Mouse (Mus musculus) megakaryocyte, adult 5-6 weeks (primary cell): ENCODE results near the gene Ssr2. TPM values are rescaled to one million over a fixed set of nuclear protein-coding genes. Genes with fewer than 3 reads are reported as not detected.
A peak's percentile ranks its signal among the peaks of the same experiment; 100 is the strongest.
"Not testable (repeated sequence)": the region's sequence is repeated elsewhere in the genome, so short reads cannot be mapped to it uniquely, and the experiment has no call there.

Experiments
- ATAC-seq: 2 replicates; pipeline ENCODE4 v1.8.0; 2016; ENCODE audit warnings: mild to moderate bottlenecking, inconsistent platforms; ENCODE audit not compliant: poor library complexity, severe bottlenecking
- total RNA-seq, 2 experiments: library from RNA; stranded (forward) in 1 of 2; stranded (reverse) in 1 of 2; fragments of 153-499, 151-499 nt in 1 of 2; fragments of 221-1000, 200-1000 nt in 1 of 2; gene quantifications; 2 replicates each; pipeline versions ENCODE4 v1.2.3 to v1.2.4; 2015 to 2017

Gene Ssr2
- total RNA-seq, 2 experiments from 2014 or later: 107 to 216 TPM

DNA sequence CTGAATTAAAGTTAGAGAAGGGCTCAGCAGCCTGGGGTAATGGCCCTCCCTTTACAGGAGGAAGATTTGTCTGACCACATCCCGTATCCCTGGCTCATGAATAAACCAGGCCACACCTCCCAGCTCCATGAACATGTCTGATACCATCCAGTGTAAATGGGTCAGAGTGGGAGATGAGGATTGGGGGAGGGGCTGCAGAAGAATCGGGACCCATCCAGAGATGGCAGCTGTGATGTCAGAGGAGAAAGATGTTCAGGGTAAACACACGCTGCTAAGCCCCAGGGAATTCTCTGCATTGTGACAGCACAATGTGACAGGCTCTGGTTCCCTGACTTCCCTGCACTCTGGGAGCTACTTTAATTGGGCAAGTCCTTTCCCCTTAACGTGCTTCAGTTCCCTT is 12.2 kb upstream of the Ssr2 start:
- ATAC-seq: no peak

DNA sequence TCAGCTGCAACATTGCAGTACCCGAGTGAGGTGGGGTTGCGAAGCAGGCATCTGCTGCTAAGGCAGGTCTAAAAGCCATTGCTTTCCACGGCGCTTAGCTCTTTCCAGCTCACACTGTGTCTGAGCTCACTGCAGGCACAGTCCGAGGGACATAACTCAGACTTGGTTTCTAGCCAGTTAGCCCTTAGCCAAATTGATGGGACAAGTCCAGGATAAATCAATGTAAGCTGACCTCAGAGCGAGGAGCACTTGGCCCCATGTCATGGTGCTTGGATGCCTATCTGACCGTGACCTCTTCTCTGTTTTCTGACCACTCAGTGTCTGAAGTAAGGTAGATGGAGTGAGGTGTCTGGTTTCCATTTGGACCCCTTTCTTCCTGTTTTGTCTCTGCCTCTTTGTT is 11.7 kb upstream of the Ssr2 start:
- ATAC-seq: no peak

DNA sequence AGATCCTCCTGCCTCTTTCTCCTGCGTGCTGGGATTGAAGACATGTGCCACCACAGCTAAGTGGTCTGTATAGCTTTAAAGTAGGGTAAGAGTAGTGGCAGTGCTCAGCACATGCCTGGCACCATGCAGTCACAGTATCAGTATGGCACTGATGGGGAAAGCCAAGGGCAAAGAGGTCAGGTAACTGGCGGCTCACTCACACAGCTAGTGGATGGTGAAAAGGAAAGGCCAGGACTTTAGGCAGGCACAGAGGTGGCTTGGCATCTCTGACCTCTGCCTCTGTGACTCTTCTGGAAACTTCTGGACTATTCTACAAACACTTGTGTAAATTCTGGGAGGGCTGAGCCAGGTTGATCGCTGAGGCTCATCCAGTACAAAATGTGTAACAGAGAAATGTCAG is 9.6 kb upstream of the Ssr2 start:
- no peak for ATAC-seq

DNA sequence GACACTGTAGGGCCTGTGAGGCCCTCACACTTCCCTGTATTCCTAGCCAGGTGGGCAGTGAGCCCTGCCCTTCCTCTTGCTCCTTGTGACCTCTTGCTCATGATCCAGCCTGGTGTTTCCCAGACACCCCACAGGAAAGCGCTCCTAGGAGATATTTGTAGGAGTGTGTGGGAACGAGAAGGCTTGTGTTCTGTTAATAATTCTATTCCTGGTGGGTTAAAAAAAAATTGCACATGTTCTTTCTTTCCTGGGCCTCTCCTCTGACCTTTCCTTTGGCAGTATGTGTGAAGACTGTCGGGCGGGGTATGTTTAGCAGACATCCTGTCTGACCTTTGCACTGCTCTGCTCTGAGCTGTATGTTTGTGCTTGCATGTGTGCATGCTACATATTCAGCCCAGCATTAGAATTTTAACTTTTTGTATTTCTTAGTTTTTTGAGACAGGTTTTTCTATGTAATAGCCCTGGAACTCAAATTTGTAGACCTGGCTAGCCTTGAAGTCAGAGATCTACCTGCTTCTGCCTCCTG is 9.1 kb upstream of the Ssr2 start:
- no peak for ATAC-seq

DNA sequence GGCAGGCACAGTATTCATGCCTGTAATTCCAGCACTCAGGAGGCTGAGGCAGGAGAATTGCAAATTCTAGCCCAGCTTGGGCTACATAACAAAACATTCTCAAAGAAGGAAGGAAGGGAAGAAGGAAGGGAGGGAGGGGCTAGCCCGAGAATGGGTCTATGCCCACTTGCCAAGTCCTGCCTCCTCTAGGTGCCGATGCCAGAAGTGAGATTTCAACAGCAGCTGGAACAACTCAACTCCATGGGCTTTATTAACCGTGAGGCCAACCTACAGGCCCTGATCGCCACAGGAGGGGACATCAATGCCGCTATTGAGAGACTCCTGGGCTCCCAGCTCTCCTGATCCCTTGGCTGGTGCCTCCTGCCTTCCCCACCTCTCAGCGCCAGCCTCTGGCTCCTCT is 7.8 kb upstream of the Ssr2 start:
- ATAC-seq: no peak

DNA sequence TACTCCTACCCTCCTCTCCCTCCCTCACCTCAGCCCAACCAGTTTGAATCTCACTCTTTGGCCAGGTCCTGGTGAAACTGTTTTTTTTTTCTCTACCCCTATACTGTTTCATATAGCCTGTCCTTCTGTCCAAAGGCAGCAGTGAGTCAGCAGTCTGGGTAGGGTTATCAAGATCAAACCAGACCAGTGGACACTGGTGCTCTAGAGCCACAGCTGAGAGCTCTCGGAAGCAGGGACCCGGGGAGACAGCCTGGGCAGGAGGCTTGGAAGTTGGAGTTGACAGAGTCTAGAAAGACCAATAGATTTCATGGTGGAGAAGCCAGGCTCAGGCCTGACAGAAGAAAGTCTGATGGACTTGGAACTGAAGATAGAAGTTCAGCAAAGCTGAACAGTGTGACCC is 7.1 kb upstream of the Ssr2 start:
- ATAC-seq: no peak

DNA sequence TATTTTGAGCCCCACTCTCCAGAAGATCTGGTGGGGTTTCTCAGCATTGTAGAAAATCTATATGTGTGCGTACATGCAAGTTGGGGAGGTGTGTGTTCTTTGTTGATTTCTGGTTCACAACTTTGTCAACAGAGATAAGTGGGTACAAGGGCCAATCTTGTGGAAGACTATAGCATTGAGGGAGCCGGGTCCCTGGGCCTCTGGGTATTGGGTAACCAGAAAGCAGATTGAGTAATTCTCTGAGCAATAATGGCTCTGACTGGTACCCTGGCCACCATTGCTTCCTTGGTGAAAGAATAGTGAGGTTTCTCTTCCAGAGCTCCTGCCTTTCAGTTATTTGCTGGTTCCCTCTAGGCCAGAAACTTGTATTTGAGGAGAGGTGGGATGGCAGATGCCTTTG is 6.6 kb upstream of the Ssr2 start:
- ATAC-seq: 0 out of 2 replicates have a peak, but pooled peaks have one; percentile 24

DNA sequence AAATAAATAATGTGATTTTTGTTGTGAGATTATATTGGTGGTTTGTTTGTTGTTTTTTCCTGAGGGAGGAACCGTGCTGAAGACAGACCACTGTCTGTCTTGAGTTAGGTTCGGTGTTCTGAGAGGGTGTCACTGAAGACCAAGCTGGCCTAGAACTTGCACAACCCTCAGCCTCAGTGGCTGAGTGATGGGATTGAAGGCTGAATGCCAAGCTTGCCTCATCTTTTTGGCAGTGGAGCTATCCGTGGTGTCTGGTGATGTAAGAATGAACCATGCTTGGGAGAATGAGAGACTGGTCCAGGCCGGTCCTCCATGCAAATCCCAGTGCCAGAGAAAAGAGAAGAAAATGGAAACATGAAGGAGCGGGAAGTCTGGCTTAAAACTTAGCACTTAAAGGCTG is 6.0 kb upstream of the Ssr2 start:
- ATAC-seq: no peak

DNA sequence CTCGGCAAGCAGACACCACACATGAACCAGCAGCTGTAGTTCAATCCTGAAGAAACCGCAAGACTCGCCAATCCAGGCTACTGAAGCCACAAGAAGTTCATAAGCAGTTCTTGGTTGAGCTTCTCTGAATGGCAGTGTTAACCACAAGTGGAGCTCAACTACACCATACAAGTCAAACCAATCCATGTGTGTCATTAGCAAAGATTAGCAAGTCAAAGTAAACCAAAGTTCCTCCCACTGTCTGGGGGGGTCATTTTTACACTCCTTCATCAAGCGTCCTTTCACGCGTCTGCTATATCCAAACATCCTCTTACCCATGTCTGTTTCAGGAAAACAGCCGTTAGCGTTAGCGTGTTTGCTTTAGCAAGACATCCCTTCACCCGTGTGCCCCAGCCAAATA is 5.3 kb upstream of the Ssr2 start:
- ATAC-seq: no peak

DNA sequence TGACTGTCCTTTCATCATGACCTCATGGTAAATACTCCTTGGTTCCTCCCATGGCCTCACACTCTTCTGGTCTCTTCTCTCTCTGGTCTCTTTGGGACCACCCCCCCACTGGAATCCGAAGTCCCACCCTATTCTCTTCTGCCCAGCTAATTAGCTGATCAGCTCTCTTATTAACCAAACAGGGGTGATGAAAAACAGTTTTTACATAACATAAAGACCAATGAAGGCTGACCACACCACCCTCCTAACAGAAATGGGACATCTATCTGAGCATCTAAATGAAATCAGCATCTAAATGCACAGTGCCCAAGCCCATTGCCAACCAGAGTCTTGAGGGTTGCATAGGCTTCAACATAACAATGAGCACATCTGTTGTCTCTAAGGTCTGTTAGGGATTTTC is 3.8 kb upstream of the Ssr2 start:
- ATAC-seq: no peak

DNA sequence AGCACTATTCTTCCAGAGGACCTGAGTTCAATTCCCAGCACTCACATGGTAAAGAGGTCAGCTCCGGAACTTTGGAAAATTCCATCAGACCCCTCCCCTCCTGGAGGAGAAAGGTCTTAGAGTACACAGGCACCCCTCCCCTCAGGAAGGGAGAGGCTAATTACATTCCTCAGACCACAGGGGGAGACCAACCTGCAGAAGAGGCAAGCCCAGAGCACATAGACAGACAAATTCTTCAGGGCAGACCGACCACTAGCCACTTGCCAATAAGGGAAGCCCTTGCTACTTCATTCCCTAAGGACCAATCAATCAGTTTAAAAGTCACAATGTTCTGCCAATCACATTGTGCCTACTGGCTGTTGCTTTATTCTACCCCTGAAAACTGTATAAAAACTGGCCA is 2.8 kb upstream of the Ssr2 start:
- ATAC-seq: no peak

DNA sequence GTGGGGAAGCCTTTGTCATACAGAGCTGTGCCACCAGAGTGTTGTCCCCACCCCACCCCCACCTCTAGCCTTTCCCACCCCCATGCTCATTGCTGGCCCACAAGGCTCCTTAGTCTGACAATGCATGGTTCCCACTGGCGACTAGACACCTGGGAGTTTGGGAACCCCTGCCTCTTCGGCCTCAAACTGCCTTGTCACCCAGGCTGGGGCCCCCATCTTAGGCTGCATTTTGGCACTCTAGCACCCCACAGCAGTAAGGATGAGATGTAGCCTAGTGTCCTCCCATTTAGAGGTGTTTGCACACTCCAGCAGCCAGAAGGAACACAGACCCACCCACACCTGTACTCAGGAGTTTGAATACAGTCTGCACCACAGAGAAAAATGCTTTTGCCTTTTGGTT is 1.9 kb upstream of the Ssr2 start:
- ATAC-seq: no peak

DNA sequence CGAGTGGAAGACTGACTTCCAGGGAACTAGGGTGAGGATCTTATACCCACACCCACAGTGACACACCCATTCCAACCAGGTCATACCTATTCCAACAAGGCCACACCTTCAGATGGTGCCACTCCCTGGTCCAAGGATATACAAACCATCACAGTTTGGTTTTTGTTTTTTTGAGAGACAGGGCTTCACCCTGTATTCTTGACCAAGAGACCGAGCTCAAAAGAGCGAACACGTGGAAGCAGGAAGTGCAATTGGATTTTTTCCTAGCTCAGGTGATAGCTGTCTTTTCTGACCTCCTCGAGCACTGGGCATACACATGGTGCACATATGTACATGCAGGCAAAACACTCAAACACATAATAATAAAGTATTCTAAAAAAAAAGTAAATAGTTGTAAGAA is 2.2 kb downstream of the Ssr2 start:
- not testable (repeated sequence) for ATAC-seq

DNA sequence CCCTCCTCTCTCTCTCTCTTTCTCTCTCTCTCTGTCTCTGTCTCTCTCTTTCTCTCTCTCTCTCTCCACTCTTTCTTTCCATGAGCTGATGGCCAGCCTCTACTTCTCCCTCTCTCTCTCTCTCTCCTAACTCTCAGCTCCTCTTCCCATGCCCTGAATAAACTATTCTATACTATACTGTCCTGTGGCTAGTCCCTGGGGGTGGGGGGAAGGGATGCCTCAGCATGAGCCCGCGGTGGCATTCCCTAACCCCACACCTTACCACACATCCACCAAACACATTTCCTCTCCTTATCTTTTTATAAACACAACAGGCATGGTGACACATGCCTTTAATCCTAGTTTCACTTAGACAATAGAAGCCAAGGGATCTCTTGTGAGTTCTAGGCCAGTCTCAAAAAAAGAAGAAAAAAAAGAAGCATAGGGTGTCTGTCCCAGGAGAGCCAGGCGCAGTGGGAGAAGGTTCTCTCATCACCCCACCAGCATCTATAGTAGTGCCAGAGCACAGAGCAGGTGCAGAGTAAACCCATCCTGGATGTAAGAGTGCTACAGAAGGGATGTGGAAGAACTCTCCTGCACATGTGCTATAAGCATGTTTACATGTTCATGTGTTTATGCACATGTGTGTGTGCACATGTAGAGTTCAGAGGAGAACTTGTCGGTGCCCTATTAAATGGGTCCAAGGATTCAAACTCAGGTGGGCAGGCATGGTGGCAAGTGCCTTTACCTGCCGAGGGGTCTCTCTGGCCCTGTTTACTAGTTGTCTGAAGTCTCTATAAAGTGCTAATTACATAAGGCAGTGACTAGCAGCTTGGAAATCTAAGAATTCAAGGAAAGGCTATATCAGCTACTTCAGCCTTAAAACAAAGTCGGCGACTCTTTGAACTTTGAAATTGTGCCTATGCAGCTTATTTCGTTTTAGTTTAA is 3.1 kb downstream of the Ssr2 start:
- ATAC-seq: no peak

DNA sequence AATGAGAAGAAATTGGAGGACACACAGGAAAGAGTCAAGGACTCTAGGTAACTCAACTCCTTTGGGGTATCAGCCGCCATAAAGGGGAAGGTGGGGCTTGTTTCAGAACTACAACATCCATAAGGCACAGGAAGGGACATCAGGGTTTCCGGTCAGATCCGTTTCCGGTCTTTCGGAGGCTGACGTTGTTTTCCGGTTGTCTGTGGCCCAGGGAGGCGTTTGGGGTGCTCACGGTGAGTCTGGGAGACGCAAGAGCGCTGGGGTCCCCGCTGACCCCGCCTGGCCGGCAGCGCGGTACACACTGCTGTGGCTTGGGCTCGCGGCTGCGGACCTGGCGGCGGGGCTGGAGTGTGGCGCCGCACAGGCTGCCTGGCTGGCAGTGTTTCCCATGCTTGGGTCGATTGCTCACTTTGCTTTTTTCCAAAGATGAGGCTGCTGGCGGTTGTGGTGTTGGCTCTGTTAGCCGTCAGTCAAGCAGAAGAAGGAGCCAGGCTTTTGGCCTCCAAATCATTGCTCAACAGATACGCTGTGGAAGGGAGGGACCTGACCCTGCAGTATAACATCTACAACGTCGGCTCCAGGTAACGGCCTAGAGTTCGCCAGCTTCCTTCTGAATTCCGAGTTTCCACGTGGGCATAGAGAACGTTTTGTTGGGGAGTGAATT is 3.9 kb downstream of the Ssr2 start:
- peak; percentile 100 for ATAC-seq

DNA sequence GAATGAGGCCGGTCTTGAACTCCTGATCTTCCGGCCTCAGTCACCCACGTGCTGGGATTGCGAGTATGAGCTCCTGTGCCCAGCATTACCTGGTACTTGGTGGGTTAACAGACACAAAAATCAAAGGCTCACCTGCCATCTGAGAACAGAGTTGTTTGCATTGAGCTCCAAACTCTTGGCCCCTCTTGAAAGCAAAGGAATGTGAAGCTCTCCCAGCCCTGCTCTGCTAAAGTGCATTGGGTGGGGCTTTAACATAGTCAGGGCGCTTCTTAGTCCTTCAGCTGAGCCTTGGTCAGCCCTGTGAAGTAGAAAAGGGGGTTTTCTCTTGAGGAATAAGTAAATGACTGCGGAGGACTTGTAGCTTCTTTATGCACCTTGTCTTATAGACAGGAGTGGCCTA is 10.1 kb downstream of the Ssr2 start:
- no peak for ATAC-seq

DNA sequence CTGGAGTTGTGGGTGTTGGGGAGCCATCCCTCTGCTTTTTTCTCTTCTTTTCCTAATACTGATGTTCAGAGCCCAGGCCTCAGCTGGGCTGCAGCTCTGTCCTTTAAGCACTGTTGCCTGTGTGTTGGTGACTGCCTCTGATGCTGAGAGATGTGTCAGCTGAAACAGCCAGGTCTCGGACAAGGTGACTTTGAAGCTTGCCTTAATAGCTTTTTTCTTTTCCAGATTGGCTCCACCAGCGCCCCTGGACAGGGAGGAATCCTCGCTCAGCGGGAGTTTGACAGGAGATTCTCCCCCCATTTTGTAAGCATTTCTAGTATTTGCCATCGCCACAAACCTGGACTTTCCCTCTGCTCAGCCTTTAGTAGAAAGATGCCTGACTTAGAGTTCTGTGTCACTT is 11.0 kb downstream of the Ssr2 start:
- ATAC-seq: no peak

DNA sequence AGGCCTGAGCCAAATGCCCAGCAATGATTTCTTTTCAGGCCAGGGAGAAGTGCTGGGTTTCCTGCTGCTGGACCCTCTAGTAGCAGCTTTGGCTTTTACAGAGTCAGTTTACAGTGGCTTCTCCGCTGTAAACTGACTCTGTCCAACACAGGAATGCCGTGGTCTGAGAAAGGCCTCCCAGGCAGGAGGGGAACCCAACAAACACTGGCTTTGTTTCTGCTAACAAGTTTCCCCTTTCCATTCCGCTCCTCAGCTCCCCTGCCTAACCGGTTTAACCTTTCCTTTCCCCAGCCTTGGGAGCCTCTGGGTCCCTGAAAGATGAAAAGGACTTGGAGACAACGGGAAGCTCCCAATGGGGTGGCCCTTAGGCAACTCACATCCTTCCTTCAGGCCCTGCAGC is 14.6 kb downstream of the Ssr2 start:
- no peak for ATAC-seq

DNA sequence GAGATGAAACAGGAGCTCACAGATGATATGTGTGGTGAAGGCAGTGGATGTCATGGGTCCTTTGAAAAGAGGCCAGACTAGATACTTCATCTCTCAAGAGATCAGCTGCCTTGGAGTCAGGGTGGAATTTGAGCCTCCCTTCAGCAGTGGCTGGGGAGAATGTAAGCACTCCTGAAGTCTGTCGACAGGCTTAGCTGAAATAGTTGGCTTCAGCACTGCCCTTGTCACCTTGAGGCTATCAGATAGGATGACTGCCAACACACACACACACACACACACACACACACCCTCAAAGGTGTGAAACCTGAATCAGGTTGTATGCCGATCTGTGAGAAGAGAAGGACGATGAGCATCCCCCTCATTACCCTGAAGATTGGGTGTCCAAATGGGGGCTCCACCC is 15.4 kb downstream of the Ssr2 start:
- no peak for ATAC-seq

DNA sequence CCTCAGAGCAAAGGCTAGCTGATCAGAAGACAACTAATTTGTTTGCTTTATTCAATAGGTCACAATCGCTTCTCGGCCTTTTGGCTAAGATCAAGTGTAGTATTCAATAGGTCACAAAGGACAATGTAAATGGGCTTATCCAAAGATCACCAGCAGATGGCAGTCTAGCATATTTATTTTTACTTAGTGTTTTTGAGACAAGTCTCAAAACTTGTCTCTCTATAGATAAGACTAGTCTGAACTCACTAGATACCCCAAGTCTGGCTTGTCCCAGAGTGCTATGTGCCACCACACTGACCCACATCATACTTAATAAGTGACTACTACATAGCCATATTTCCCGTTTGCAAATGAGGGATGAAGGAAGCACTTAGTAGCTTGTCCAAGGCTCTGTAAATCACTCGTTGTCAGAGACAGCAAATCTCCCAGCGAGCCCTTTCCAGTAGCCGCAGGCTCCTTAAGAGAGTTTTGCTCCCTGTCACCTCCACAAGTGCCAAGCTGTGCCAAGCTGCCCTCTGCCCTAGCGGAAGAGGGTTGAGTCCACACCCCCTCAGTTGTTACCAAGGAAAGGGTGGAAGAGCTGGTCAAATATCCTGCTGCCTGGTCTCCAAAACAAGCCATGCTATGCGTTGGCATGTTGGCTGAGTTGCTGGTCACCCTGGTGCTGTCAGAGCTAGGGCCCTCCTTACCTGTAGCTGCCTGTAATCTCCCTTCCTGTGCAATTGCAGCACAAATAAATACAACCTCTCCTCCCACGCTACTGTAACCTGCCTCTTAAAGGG is 16.5 kb downstream of the Ssr2 start:
- ATAC-seq: peak; percentile 73

DNA sequence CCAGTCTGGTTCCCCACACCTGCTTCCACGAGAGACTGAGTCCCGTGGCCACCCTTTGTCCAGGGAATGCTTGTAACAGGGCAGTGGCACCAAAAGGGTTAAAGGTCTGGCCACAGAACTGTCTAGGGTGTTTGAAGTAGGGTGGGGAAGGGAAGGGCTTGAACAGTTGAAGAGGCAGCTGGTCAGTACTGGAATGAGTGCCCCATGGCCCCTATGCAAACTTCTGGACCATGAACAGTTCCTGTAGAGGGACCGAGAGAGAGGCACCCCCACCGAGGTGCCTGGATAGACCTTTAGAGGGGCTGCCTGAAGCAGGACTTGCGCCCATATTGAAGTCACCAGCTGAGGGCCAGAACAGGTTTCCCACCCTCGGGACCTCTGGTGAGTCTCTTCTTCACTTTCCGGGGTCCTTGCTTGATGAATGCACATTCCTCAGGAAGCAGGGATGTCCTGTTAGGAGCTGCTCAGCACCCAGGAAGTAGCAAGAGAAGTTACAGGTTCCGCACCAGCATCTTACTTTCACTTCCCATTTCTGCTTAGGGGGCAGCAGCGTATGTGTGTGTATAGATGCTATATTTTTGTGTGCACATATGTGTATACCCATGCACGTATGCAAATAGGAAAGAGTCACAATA is 17.4 kb downstream of the Ssr2 start:
- peak; percentile 74 for ATAC-seq
